Mouse (Mus musculus): ENCODE results near the gene Slc22a3. TPM values are rescaled to one million over a fixed set of nuclear protein-coding genes. Genes with fewer than 3 reads are reported as not detected.

Gene Slc22a3
- polyA plus RNA-seq, 1 experiment from 2014 or later: 0.68 TPM

DNA sequence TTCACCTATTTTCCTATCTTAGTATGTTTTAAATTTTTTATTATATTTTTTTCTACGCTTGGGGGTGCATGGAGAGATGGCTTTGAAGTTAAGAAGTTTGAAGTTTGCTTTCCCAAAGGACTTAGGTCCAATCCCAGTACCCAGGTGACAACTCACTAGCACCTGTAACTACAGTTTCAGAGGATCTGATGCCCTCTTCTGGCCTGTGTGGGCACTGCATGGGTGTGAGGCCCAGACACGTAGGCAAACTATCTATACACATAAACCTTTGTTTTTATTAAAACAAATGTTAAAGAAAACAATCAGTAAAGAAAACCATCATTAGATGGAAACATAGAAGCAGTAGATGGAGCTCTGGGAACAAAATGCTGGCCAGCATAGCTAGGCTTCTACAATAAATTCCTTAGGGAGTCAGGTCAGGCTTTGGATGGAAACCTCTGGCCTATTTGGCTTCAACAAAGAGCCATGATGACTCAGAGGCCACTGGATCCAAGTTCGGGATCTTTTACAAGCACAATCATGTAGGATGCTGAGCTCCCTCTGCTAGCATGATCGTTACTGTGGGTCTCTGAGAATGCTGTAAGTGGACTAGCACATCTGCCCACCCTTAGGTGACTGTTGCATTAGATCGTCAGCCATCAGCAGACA is 52.2 kb downstream of the Slc22a3 start:
- no peak overlapping the region for H3K9ac ChIP-seq (ENCODE audit: low read depth, low read length)
- H3K36me3 ChIP-seq (ENCODE audit: insufficient read depth, low read length): no peaks in the 10 kb centered on the region
- TF ChIP-seq CTCF (IDR thresholded peaks at IDR 0.05; ENCODE audit: low read depth): peak; percentile 67
- no peak overlapping the region for H3K4me3 ChIP-seq (replicated peaks; ENCODE audit: low read depth, low read length)
- 76% methylated on average over 5 of the region's 5 CpGs for WGBS
- peak; percentile 35 for DNase-seq (ENCODE audit: low spot score)
- no peak overlapping the region for H3K4me2 ChIP-seq (ENCODE audit: low read length)
- no peak overlapping the region for H3K27ac ChIP-seq
- no peaks in the 10 kb centered on the region for H3K9me3 ChIP-seq (replicated peaks; ENCODE audit: low read length)
- no peak for ATAC-seq (replicated peaks; ENCODE audit: low FRiP score, low read depth)
- no peaks in the 10 kb centered on the region for H3K4me1 ChIP-seq (replicated peaks; ENCODE audit: insufficient read depth, low read length)
- H3K27me3 ChIP-seq (ENCODE audit: insufficient read depth, low read length): no peaks in the 10 kb centered on the region

DNA sequence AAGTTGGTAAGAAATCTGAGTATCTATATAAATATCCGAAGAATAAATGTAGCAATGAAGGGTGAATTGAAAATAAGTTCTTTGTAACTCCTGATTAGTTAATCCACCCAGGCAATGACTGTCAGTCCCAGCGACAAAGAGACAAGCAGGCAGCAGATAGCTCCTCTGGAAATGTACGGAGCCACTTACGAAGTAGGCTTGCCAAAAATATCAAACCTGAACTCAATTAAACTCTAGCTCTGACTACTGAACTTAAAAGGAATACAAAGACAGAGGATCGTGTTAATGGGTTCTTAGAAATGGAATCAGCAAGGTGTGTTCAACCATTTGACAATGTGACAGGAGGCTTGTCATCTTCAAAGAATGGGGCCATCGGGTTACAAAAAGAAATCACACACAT is 53.8 kb downstream of the Slc22a3 start:
- H3K27ac ChIP-seq: no peak overlapping the region
- H3K9me3 ChIP-seq (replicated peaks; ENCODE audit: low read length): no peaks in the 10 kb centered on the region
- H3K9ac ChIP-seq (ENCODE audit: low read depth, low read length): no peak overlapping the region
- no peak for ATAC-seq (replicated peaks; ENCODE audit: low FRiP score, low read depth)
- no peak overlapping the region for H3K4me2 ChIP-seq (ENCODE audit: low read length)
- 75% methylated on average over 6 of the region's 6 CpGs for WGBS
- H3K36me3 ChIP-seq (ENCODE audit: insufficient read depth, low read length): no peaks in the 10 kb centered on the region
- no peak for DNase-seq (ENCODE audit: low spot score)
- no peaks in the 10 kb centered on the region for H3K27me3 ChIP-seq (ENCODE audit: insufficient read depth, low read length)
- H3K4me3 ChIP-seq (replicated peaks; ENCODE audit: low read depth, low read length): no peak overlapping the region
- TF ChIP-seq CTCF (IDR thresholded peaks at IDR 0.05; ENCODE audit: low read depth): no peak
- H3K4me1 ChIP-seq (replicated peaks; ENCODE audit: insufficient read depth, low read length): no peaks in the 10 kb centered on the region

DNA sequence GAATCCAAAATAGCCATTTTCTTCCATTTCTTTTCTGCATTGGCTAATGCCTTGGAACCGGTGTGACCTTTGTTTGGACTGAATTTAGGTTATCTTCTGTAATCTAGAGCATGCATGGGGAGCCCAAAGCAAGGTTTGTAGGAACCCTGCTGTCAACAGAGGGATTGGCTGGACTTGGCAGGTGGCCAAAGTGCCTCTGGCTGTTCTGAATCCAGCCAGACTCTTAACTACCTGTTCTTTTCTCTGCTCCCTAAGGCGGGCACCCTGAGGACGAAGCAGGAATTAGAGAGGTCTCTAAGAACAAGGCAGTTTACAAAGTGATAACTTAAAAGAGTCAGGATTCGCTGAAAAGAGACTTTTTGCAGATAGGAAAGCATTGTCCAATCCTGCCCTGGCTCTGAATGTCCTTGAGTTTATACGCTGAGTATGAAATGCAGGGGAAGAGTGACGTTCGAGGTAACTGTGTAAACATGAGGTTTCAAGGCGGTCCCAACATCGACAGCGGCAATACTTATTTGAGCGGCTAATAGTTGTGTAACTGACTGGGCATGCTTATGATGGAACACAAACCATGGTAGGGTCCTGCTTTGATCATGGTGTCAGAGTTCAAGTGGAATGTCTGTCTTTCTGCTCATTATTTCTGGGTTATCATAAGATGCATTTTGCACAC is 54.5 kb downstream of the Slc22a3 start:
- H3K4me3 ChIP-seq (replicated peaks; ENCODE audit: low read depth, low read length): no peak overlapping the region
- DNase-seq (ENCODE audit: low spot score) (no peak), ATAC-seq (replicated peaks; ENCODE audit: low FRiP score, low read depth) (no peak)
- no peak overlapping the region for H3K4me2 ChIP-seq (ENCODE audit: low read length)
- H3K9me3 ChIP-seq (replicated peaks; ENCODE audit: low read length): no peaks in the 10 kb centered on the region
- H3K27me3 ChIP-seq (ENCODE audit: insufficient read depth, low read length): no peaks in the 10 kb centered on the region
- no peak for TF ChIP-seq CTCF (IDR thresholded peaks at IDR 0.05; ENCODE audit: low read depth)
- no peaks in the 10 kb centered on the region for H3K4me1 ChIP-seq (replicated peaks; ENCODE audit: insufficient read depth, low read length)
- no peak overlapping the region for H3K27ac ChIP-seq
- WGBS: 78% methylated on average over 11 of the region's 11 CpGs
- no peak overlapping the region for H3K9ac ChIP-seq (ENCODE audit: low read depth, low read length)
- no peaks in the 10 kb centered on the region for H3K36me3 ChIP-seq (ENCODE audit: insufficient read depth, low read length)

DNA sequence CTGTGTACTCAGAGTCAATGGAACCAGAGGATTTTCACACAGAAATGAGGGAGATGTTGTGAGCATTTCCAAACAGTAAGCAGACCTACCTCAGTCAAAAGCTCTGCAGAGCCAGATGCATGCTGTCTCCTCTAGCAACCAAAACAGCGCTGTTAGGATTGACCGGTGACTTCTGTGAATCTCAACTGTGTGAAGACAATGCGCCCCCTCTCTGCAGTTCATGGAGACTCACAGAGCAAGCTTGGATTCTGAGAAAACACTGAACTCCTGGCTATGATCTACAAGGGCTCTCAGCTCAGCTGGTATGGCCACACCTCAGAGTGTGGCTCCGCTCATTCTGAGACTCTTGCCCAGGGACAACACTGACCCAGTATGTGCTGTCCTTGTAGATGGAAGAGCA is 56.3 kb downstream of the Slc22a3 start:
- no peak overlapping the region for H3K4me3 ChIP-seq (replicated peaks; ENCODE audit: low read depth, low read length)
- no peaks in the 10 kb centered on the region for H3K4me1 ChIP-seq (replicated peaks; ENCODE audit: insufficient read depth, low read length)
- H3K27me3 ChIP-seq (ENCODE audit: insufficient read depth, low read length): no peaks in the 10 kb centered on the region
- no peak overlapping the region for H3K27ac ChIP-seq
- H3K4me2 ChIP-seq (ENCODE audit: low read length): no peak overlapping the region
- DNase-seq (ENCODE audit: low spot score): peak; percentile 71
- ATAC-seq (replicated peaks; ENCODE audit: low FRiP score, low read depth): no peak
- H3K9ac ChIP-seq (ENCODE audit: low read depth, low read length): no peak overlapping the region
- 52% methylated on average over 4 of the region's 4 CpGs for WGBS
- H3K9me3 ChIP-seq (replicated peaks; ENCODE audit: low read length): no peaks in the 10 kb centered on the region
- no peaks in the 10 kb centered on the region for H3K36me3 ChIP-seq (ENCODE audit: insufficient read depth, low read length)
- peak; percentile 65 for TF ChIP-seq CTCF (IDR thresholded peaks at IDR 0.05; ENCODE audit: low read depth)

DNA sequence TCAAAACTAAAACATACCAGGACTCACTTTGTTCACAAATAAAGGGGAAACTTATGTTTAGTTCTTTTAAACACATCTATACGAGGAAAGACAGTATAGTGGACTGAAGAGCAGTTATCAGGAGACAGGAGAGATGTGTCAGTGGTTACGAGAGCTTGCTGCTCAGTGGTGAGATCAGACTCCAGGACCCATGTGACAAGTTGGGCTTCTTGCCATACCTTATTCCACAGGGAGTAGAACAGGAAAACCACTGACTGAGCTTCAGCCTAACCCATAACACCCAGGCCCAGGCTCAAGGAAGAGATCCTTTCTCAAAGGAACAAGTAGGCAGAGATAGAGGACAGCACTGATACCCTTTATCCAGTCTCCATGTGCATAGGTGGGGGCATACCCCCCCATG is 62.9 kb downstream of the Slc22a3 start:
- no peak for DNase-seq (ENCODE audit: low spot score)
- TF ChIP-seq CTCF (IDR thresholded peaks at IDR 0.05; ENCODE audit: low read depth): no peak
- Histone ChIP-seq H3K4me2 (ENCODE audit: low read length) (no peak overlapping the region), H3K27me3 (ENCODE audit: insufficient read depth, low read length) (no peaks in the 10 kb centered on the region), H3K9ac (ENCODE audit: low read depth, low read length) (no peak overlapping the region), H3K4me1 (replicated peaks; ENCODE audit: insufficient read depth, low read length) (no peaks in the 10 kb centered on the region), H3K4me3 (replicated peaks; ENCODE audit: low read depth, low read length) (no peak overlapping the region), H3K27ac (no peak overlapping the region), H3K9me3 (replicated peaks; ENCODE audit: low read length) (no peaks in the 10 kb centered on the region), H3K36me3 (ENCODE audit: insufficient read depth, low read length) (no peaks in the 10 kb centered on the region)
- ATAC-seq (replicated peaks; ENCODE audit: low FRiP score, low read depth): no peak
- WGBS: 63% methylated on average over 2 of the region's 2 CpGs

DNA sequence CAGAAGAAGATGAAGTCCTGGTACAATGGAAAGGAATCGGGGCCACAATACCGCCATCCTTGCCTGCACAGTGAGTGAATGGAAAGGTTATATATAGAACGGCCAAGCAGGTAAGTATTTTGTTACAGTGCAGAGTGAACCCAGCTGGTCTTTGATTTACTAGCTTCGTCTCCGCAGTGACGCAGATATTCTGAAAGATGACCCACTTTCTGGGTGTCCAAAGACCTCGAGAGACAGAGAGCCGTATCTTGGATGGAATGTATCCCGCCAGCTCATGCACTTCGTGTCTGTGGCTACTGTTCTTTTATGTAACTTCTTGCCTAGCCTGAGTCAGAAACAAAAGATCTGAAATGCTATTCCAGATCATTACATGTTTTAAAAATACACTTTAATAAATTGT is 69.7 kb downstream of the Slc22a3 start:
- no peaks in the 10 kb centered on the region for H3K9me3 ChIP-seq (replicated peaks; ENCODE audit: low read length)
- H3K4me3 ChIP-seq (replicated peaks; ENCODE audit: low read depth, low read length): no peak overlapping the region
- DNase-seq (ENCODE audit: low spot score): no peak

More for the DNA sequence above, 69.7 kb downstream of the Slc22a3 start:
- H3K9ac ChIP-seq (ENCODE audit: low read depth, low read length): no peak overlapping the region
- no peak overlapping the region for H3K27ac ChIP-seq
- ATAC-seq (replicated peaks; ENCODE audit: low FRiP score, low read depth): no peak
- H3K4me2 ChIP-seq (ENCODE audit: low read length): no peak overlapping the region
- TF ChIP-seq CTCF (IDR thresholded peaks at IDR 0.05; ENCODE audit: low read depth): no peak
- WGBS: 51% methylated on average over 10 of the region's 10 CpGs
- H3K36me3 ChIP-seq (ENCODE audit: insufficient read depth, low read length): no peaks in the 10 kb centered on the region
- H3K4me1 ChIP-seq (replicated peaks; ENCODE audit: insufficient read depth, low read length): no peaks in the 10 kb centered on the region
- H3K27me3 ChIP-seq (ENCODE audit: insufficient read depth, low read length): no peaks in the 10 kb centered on the region

Measured in kidney, postnatal 0 days (tissue).